Mouse (Mus musculus): ENCODE data around the gene 1700061G19Rik. TPM values are rescaled to one million over a fixed set of nuclear protein-coding genes. Genes with fewer than 3 reads are reported as not detected.
"Not testable (repeated sequence)": the region's sequence is repeated elsewhere in the genome, so short reads cannot be mapped to it uniquely, and the experiment has no call there.

1700061G19Rik gene
- polyA plus RNA-seq, 1 experiment from 2014 or later = 0.45 TPM

DNA sequence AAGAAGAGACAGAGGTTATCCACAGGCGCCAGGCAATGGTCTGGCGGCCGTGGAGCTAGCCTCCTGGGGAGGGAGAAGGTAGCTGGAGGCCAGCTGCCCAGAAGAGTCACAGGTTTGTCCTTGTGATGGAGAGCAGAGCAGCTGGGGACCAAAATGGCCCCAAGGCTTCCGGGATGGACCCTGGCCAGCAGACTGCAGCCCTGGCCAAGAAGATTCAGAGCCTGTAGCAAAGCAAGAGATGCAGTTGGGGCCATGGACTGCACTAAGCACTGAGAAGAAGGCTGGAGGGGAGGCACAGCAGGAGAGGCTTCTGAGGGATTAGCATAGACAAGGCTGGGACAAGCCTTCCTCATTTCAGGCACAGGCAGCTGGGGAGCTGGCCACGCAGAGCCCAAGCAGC, 27.4 kb downstream of the 1700061G19Rik start:
- H3K27me3 ChIP-seq (ENCODE audit: control insufficient read depth, insufficient read depth, low read length) = no peaks in the 10 kb centered on the region
- no peaks in the 10 kb centered on the region for H3K9me3 ChIP-seq (replicated peaks; ENCODE audit: control insufficient read depth, low read length)
- peaks cover 5% of the 10 kb centered on the region for H3K4me1 ChIP-seq (ENCODE audit: control insufficient read depth, insufficient read depth, low read length)
- 84% methylated on average over 5 of the region's 5 CpGs for WGBS
- no peak overlapping the region for H3K27ac ChIP-seq (ENCODE audit: low read length)
- H3K4me2 ChIP-seq (ENCODE audit: low read depth, low read length) = no peak overlapping the region
- no peak overlapping the region for H3K9ac ChIP-seq (ENCODE audit: low read length)
- H3K4me3 ChIP-seq (replicated peaks; ENCODE audit: low read length) = no peak overlapping the region
- ATAC-seq (ENCODE audit: insufficient read depth, low FRiP score) = no peak
- peaks cover 15% of the 10 kb centered on the region for H3K36me3 ChIP-seq (ENCODE audit: control insufficient read depth, insufficient read depth, low read length)

DNA sequence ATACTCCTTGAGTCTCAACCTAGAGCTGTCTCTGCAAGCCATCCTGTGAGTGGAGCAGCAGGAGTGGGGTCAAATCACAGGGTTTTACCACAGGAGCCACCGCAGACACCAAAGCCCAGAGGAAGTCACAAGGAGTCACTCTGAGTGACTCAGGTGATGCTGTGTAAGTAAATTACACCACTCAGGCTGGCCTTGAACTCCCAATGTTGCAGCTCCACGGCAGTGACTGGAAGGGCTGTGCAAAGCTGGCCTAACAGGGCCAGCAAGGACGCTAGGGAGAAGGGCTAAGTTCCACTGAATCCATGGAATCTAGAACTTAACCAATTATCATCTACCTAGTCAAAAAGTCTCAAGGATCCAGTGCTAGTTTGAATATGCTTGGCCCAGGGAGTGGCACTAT, 30.9 kb downstream of the 1700061G19Rik start:
- no peak overlapping the region for H3K9ac ChIP-seq (ENCODE audit: low read length)
- peaks cover 13% of the 10 kb centered on the region for H3K36me3 ChIP-seq (ENCODE audit: control insufficient read depth, insufficient read depth, low read length)
- H3K4me2 ChIP-seq (ENCODE audit: low read depth, low read length) = no peak overlapping the region
- no peak overlapping the region; the same call in 1 of the 2 replicates for H3K27ac ChIP-seq (ENCODE audit: low read length)
- no peak for ATAC-seq (ENCODE audit: insufficient read depth, low FRiP score)
- H3K4me3 ChIP-seq (replicated peaks; ENCODE audit: low read length) = no peak overlapping the region
- 89% methylated on average over 3 of the region's 3 CpGs for WGBS
- H3K27me3 ChIP-seq (ENCODE audit: control insufficient read depth, insufficient read depth, low read length) = no peaks in the 10 kb centered on the region
- peaks cover 18% of the 10 kb centered on the region for H3K4me1 ChIP-seq (ENCODE audit: control insufficient read depth, insufficient read depth, low read length)
- H3K9me3 ChIP-seq (replicated peaks; ENCODE audit: control insufficient read depth, low read length) = no peaks in the 10 kb centered on the region

DNA sequence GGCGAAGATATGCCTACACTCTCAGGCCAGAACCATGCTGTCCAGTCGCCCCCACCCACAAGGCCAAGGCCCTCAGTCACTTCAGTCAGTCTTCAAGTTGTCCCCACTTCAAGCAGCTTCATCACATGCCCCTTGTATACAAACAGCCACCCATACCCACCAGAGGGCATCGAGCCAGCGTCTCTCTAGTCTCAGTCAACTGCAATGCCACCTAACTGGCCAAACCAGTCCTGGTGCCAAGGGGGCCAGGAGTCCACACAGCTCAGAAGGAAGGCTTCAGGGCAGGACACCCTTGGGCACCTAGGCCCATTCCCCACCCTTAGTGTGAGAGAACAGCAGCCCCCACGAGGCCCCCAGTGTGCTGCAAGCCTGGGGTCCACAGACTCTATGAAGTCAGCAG, 31.8 kb downstream of the 1700061G19Rik start:
- ATAC-seq (ENCODE audit: insufficient read depth, low FRiP score) = peak; percentile 26; the same call in 1 of the 2 replicates
- Histone ChIP-seq H3K27ac (ENCODE audit: low read length) (peak overlapping the region; percentile 39; the same call in 1 of the 2 replicates), H3K9ac (ENCODE audit: low read length) (no peak overlapping the region), H3K4me1 (ENCODE audit: control insufficient read depth, insufficient read depth, low read length) (peaks cover 18% of the 10 kb centered on the region), H3K9me3 (replicated peaks; ENCODE audit: control insufficient read depth, low read length) (no peaks in the 10 kb centered on the region), H3K4me2 (ENCODE audit: low read depth, low read length) (no peak overlapping the region), H3K4me3 (replicated peaks; ENCODE audit: low read length) (no peak overlapping the region), H3K36me3 (ENCODE audit: control insufficient read depth, insufficient read depth, low read length) (peaks cover 18% of the 10 kb centered on the region), H3K27me3 (ENCODE audit: control insufficient read depth, insufficient read depth, low read length) (no peaks in the 10 kb centered on the region)
- 78% methylated on average over 5 of the region's 5 CpGs for WGBS

DNA sequence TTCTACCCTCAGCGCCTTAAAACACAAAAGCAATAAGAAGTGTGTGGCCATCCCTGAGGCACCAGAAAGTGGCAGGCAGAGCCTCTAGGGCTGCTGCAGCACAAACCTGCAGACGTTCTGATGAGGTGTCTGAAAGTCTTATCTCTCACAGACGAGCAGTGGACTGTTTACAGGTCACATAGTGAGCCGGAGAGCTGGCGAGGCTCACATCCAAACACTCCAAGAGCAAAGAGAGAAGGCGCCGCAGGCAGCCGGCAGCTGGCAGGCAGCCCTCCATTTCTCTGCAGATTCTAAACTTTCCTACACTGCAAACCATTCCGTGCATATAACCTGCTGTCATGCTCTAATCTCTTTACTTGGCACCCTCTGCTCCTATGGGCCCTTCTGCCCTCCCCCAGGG, 32.6 kb downstream of the 1700061G19Rik start:
- Histone ChIP-seq H3K27ac (ENCODE audit: low read length) (peak overlapping the region; percentile 39), H3K4me1 (ENCODE audit: control insufficient read depth, insufficient read depth, low read length) (peaks cover 18% of the 10 kb centered on the region), H3K9ac (ENCODE audit: low read length) (peak overlapping the region; percentile 28; the same call in 1 of the 2 replicates), H3K9me3 (replicated peaks; ENCODE audit: control insufficient read depth, low read length) (no peaks in the 10 kb centered on the region), H3K36me3 (ENCODE audit: control insufficient read depth, insufficient read depth, low read length) (peaks cover 18% of the 10 kb centered on the region), H3K4me3 (replicated peaks; ENCODE audit: low read length) (no peak overlapping the region), H3K4me2 (ENCODE audit: low read depth, low read length) (no peak overlapping the region), H3K27me3 (ENCODE audit: control insufficient read depth, insufficient read depth, low read length) (no peaks in the 10 kb centered on the region)
- ATAC-seq (ENCODE audit: insufficient read depth, low FRiP score) = no peak
- WGBS = 27% methylated on average over 9 of the region's 9 CpGs

DNA sequence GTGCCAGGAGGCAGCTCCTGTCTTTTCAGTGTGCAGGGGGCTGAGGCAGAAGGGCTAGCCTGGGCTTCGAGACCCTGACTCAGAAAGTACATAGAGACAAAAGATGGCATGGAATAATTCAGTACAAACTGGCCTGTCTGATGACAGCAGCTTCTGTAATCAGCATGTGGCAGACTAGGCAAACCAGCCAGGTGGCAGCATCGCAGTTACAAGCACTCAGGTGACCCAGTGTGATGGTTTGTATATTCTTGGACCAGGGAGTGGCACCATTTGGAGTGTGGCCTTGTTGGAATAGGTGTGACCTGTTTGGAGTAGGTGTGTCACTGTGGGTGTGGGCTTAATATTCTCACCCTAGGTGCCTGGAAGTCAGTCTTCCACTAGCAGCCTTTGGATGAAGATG, 34.5 kb downstream of the 1700061G19Rik start:
- ATAC-seq (ENCODE audit: insufficient read depth, low FRiP score); H3K9me3 ChIP-seq (replicated peaks; ENCODE audit: control insufficient read depth, low read length); H3K27me3 ChIP-seq (ENCODE audit: control insufficient read depth, insufficient read depth, low read length); H3K9ac ChIP-seq (ENCODE audit: low read length); H3K27ac ChIP-seq (ENCODE audit: low read length); H3K4me2 ChIP-seq (ENCODE audit: low read depth, low read length); H3K4me3 ChIP-seq (replicated peaks; ENCODE audit: low read length): not testable (repeated sequence)
- H3K36me3 ChIP-seq (ENCODE audit: control insufficient read depth, insufficient read depth, low read length) = peaks cover 12% of the 10 kb centered on the region; the same call in 1 of the 2 replicates
- WGBS = 82% methylated on average over 2 of the region's 2 CpGs
- peaks cover 22% of the 10 kb centered on the region for H3K4me1 ChIP-seq (ENCODE audit: control insufficient read depth, insufficient read depth, low read length)

DNA sequence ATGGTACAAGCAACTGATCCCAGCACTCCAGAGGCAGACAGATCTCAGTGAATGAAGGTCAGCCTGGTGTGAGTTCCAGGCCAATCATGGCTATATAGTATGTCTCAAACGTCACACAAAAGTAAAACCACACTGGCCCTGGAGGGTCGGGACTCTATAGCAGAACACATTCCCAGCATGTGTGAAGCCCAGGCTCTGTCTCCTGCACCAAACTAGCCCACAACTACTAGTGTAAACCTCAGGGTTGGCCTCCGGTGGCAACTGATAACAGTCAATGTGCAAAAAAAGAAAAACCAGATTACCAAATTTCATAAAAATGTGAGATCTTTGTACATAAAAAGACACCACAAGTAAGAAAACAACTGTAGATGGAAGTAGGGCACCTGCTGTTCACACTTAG, 37.7 kb downstream of the 1700061G19Rik start:
- Histone ChIP-seq H3K9me3 (replicated peaks; ENCODE audit: control insufficient read depth, low read length) (no peaks in the 10 kb centered on the region), H3K27ac (ENCODE audit: low read length) (no peak overlapping the region), H3K9ac (ENCODE audit: low read length) (no peak overlapping the region), H3K4me3 (replicated peaks; ENCODE audit: low read length) (no peak overlapping the region), H3K36me3 (ENCODE audit: control insufficient read depth, insufficient read depth, low read length) (peaks cover 8% of the 10 kb centered on the region), H3K27me3 (ENCODE audit: control insufficient read depth, insufficient read depth, low read length) (no peaks in the 10 kb centered on the region), H3K4me1 (ENCODE audit: control insufficient read depth, insufficient read depth, low read length) (peaks cover 13% of the 10 kb centered on the region), H3K4me2 (ENCODE audit: low read depth, low read length) (no peak overlapping the region)
- WGBS = 88% methylated on average over 3 of the region's 3 CpGs
- ATAC-seq (ENCODE audit: insufficient read depth, low FRiP score) = no peak

DNA sequence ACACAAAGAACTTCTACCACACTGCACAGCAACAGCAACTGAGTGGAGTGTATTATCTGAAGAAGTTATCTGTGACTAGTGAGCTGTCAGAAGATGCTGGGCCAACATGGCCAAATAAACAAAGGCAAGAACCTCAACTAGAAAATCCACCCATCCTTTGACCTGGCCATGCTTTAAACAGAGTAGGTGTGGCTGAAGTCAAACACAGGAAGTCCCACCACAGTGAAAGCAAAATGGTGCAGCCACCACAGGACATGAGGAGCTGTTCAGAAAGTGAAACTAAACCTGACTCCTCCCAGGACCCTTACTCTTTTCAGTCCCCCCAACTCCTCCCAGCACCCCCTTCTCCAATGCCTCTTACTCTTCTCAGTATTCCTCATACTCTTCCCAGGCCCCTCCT, 38.2 kb downstream of the 1700061G19Rik start:
- no peak overlapping the region for H3K4me2 ChIP-seq (ENCODE audit: low read depth, low read length)
- H3K27me3 ChIP-seq (ENCODE audit: control insufficient read depth, insufficient read depth, low read length) = no peaks in the 10 kb centered on the region
- H3K4me1 ChIP-seq (ENCODE audit: control insufficient read depth, insufficient read depth, low read length) = peaks cover 9% of the 10 kb centered on the region; the same call in 1 of the 2 replicates
- no peak overlapping the region for H3K9ac ChIP-seq (ENCODE audit: low read length)
- no peak overlapping the region for H3K4me3 ChIP-seq (replicated peaks; ENCODE audit: low read length)
- H3K27ac ChIP-seq (ENCODE audit: low read length) = no peak overlapping the region
- H3K36me3 ChIP-seq (ENCODE audit: control insufficient read depth, insufficient read depth, low read length) = peaks cover 8% of the 10 kb centered on the region
- H3K9me3 ChIP-seq (replicated peaks; ENCODE audit: control insufficient read depth, low read length) = no peaks in the 10 kb centered on the region
- no peak for ATAC-seq (ENCODE audit: insufficient read depth, low FRiP score)

DNA sequence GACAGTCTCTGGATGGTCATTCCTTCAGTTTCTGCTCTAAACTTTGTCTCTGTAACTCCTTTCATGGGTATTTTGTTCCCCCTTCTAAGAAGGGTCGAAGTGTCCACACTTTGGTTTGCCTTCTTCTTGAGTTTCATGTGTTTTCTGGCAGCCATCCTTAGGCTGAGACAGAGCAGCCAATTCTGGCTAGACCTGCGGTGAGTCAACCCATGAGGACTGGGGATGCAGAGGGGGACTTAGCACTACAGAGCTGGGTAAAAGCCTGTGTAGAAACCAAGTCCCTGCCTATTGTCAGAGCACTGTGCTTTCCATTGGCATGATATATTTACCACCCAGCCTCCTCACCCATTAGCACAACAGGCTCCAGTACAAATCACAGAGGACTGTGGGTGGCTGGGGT, 41.9 kb downstream of the 1700061G19Rik start:
- ATAC-seq (ENCODE audit: insufficient read depth, low FRiP score) = no peak
- no peaks in the 10 kb centered on the region for H3K27me3 ChIP-seq (ENCODE audit: control insufficient read depth, insufficient read depth, low read length)
- H3K36me3 ChIP-seq (ENCODE audit: control insufficient read depth, insufficient read depth, low read length) = peaks cover 14% of the 10 kb centered on the region
- H3K9me3 ChIP-seq (replicated peaks; ENCODE audit: control insufficient read depth, low read length) = no peaks in the 10 kb centered on the region
- 91% methylated on average over 2 of the region's 2 CpGs for WGBS
- no peak overlapping the region for H3K4me3 ChIP-seq (replicated peaks; ENCODE audit: low read length)
- no peak overlapping the region for H3K4me2 ChIP-seq (ENCODE audit: low read depth, low read length)
- H3K4me1 ChIP-seq (ENCODE audit: control insufficient read depth, insufficient read depth, low read length) = 0 out of 2 replicates have a peak, but pooled peaks cover 3% of the 10 kb centered on the region
- no peak overlapping the region for H3K27ac ChIP-seq (ENCODE audit: low read length)
- no peak overlapping the region for H3K9ac ChIP-seq (ENCODE audit: low read length)

DNA sequence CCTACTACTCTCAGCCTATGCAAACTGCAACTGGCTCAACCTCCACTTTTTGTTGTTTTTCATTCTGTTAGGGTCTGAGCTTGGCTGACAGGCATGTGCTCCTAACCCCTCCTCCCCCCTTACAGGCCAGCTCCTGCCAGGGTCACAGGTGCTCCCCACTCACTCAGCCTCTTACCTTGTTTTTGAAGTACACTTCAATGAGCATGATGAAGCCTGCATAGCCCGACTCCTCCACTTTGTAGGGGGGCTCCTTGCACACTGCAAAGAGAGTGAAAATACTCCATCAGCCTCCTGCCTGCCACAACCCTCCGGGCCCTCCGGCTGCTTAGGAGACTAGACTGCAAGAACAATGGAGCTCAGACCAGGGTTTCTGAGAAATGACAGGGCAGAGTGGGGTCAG, 44.4 kb downstream of the 1700061G19Rik start:
- H3K9ac ChIP-seq (ENCODE audit: low read length) = no peak overlapping the region
- H3K36me3 ChIP-seq (ENCODE audit: control insufficient read depth, insufficient read depth, low read length) = peaks cover 23% of the 10 kb centered on the region
- H3K4me3 ChIP-seq (replicated peaks; ENCODE audit: low read length) = no peak overlapping the region
- 83% methylated on average over 3 of the region's 3 CpGs for WGBS
- H3K27ac ChIP-seq (ENCODE audit: low read length) = no peak overlapping the region
- H3K4me2 ChIP-seq (ENCODE audit: low read depth, low read length) = no peak overlapping the region
- no peak for ATAC-seq (ENCODE audit: insufficient read depth, low FRiP score)
- no peaks in the 10 kb centered on the region for H3K9me3 ChIP-seq (replicated peaks; ENCODE audit: control insufficient read depth, low read length)
- no peaks in the 10 kb centered on the region for H3K27me3 ChIP-seq (ENCODE audit: control insufficient read depth, insufficient read depth, low read length)
- no peaks in the 10 kb centered on the region for H3K4me1 ChIP-seq (ENCODE audit: control insufficient read depth, insufficient read depth, low read length)

DNA sequence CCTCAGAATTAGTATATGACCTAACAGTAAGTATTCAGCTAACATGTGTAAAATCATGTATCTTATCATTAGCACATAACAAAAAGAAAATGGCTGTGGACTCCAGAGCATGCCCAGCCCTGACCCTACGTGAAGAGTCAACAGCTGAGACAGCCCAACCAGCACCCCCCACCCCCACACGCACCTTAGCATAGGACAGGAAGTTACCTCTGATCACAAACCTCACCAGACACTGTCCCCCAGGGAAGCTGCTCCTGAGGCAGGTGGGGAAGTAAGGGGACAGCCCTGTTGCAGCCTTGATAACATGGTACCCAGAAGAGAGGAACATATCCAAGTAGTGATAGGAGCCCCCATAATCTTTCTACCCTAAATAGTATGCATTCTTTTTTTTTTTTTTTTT, 50.7 kb downstream of the 1700061G19Rik start:
- H3K4me3 ChIP-seq (replicated peaks; ENCODE audit: low read length) = no peak overlapping the region
- WGBS = 86% methylated on average over 2 of the region's 2 CpGs
- no peak overlapping the region for H3K4me2 ChIP-seq (ENCODE audit: low read depth, low read length)
- H3K4me1 ChIP-seq (ENCODE audit: control insufficient read depth, insufficient read depth, low read length) = peaks cover 2% of the 10 kb centered on the region; the same call in 1 of the 2 replicates
- no peaks in the 10 kb centered on the region for H3K9me3 ChIP-seq (replicated peaks; ENCODE audit: control insufficient read depth, low read length)
- no peaks in the 10 kb centered on the region for H3K27me3 ChIP-seq (ENCODE audit: control insufficient read depth, insufficient read depth, low read length)
- H3K36me3 ChIP-seq (ENCODE audit: control insufficient read depth, insufficient read depth, low read length) = 0 out of 2 replicates have a peak, but pooled peaks cover 10% of the 10 kb centered on the region
- H3K9ac ChIP-seq (ENCODE audit: low read length) = no peak overlapping the region
- no peak overlapping the region for H3K27ac ChIP-seq (ENCODE audit: low read length)
- ATAC-seq (ENCODE audit: insufficient read depth, low FRiP score) = no peak

Data from stomach, embryonic 16.5 days (tissue).